Mouse (Mus musculus) erythroblast, embryonic 14.5 days (primary cell): ENCODE results near the gene Ubqln4.

ENCODE experiments used
- GATA1 ChIP-seq: IDR thresholded peaks from 2 replicates; pipeline ENCODE4 v1.6.1; 2012; ENCODE audit warnings: low read length, inconsistent platforms, mixed read lengths
- TAL1 ChIP-seq: IDR thresholded peaks from 3 replicates; pipeline ENCODE4 v1.6.1; 2012; ENCODE audit warnings: low read length, inconsistent platforms, mixed read lengths

- TF ChIP-seq TAL1: no peak
- no peak for TF ChIP-seq GATA1
These were observed 21.9 kb upstream of the Ubqln4 start for GRCm38 (mm10) chr3:88531348-88532298.
